Mouse (Mus musculus) liver, adult (tissue): ENCODE results near the gene Polr2l.
A peak's percentile ranks its signal among the peaks of the same experiment; 100 is the strongest.

Source experiments
- GATA4 ChIP-seq: IDR thresholded peaks from 2 replicates; pipeline ENCODE4 v1.6.1; 2014; ENCODE audit warnings: mild to moderate bottlenecking, low read length; ENCODE audit not compliant: insufficient replicate concordance

The Polr2l gene

GRCm38 (mm10) chr7:141463824-141464602 lies 10.9 kb downstream of the Polr2l start:
- no peak for TF ChIP-seq GATA4

- TF ChIP-seq GATA4, result no peak
These were observed 12.6 kb downstream of the Polr2l start for GRCm38 (mm10) chr7:141462333-141462821.

GRCm38 (mm10) chr7:141461521-141462332 lies 13.2 kb downstream of the Polr2l start:
- no peak for TF ChIP-seq GATA4

- TF ChIP-seq GATA4, result no peak
These were observed 14.4 kb downstream of the Polr2l start, which contains the start of gene Cracr2b for GRCm38 (mm10) chr7:141460391-141461113. Gene Cracr2b, plus strand, starts transcription at chr7:141461094.

GRCm38 (mm10) chr7:141460001-141460390 lies 14.9 kb downstream of the Polr2l start:
- no peak for TF ChIP-seq GATA4

GRCm38 (mm10) chr7:141459301-141459711 lies 15.6 kb downstream of the Polr2l start:
- no peak for TF ChIP-seq GATA4

GRCm38 (mm10) chr7:141458661-141459060 lies 16.3 kb downstream of the Polr2l start:
- no peak for TF ChIP-seq GATA4

- no peak for TF ChIP-seq GATA4
These were observed 16.8 kb downstream of the Polr2l start for GRCm38 (mm10) chr7:141457986-141458660.

GRCm38 (mm10) chr7:141457236-141457635 lies 17.7 kb downstream of the Polr2l start:
- TF ChIP-seq GATA4, result no peak

GRCm38 (mm10) chr7:141456739-141457138 lies 18.2 kb downstream of the Polr2l start:
- no peak for TF ChIP-seq GATA4

GRCm38 (mm10) chr7:141455610-141456314 lies 19.2 kb downstream of the Polr2l start:
- peak; percentile 57; the same call in 1 of the 2 replicates for TF ChIP-seq GATA4

- TF ChIP-seq GATA4, result no peak
These were observed 19.9 kb downstream of the Polr2l start, which contains the start of gene Pnpla2 for GRCm38 (mm10) chr7:141454967-141455551. Gene Pnpla2, plus strand, starts transcription at chr7:141455198.

- no peak for TF ChIP-seq GATA4
These were observed 21.3 kb downstream of the Polr2l start for GRCm38 (mm10) chr7:141453636-141454035.

- TF ChIP-seq GATA4, result no peak
These were observed 23.0 kb downstream of the Polr2l start for GRCm38 (mm10) chr7:141451928-141452327.
